Mouse (Mus musculus): ENCODE measurements at regions not wholly inside any gene's neighbourhood (a gene's known extent, or its start where the extent isn't known, plus 50 kb on each side); places are given as distances from the start of the nearest gene placed in this dataset.

GRCm38 (mm10) chr4:125290761-125291160 lies 163.1 kb upstream of the Zc3h12a start:
- TF ChIP-seq BHLHE40 (IDR thresholded peaks at IDR 0.05; ENCODE audit: borderline replicate concordance, low read depth, low read length) (no peak), MYC (IDR thresholded peaks at IDR 0.05; ENCODE audit: low read depth, low read length) (no peak), POLR2A (IDR thresholded peaks at IDR 0.05; ENCODE audit: control insufficient read depth in 1 of 2, insufficient read depth in 1 of 2, low read depth in 1 of 2, low read length in 2 of 2, poor library complexity in 1 of 2) (no peak), TBP (IDR thresholded peaks at IDR 0.05; ENCODE audit: low read depth, low read length) (no peak), TCF12 (IDR thresholded peaks at IDR 0.05; ENCODE audit: low read depth, low read length) (no peak), GABPA (IDR thresholded peaks at IDR 0.05; ENCODE audit: low read depth, low read length) (no peak)
